Mouse (Mus musculus) gastrocnemius, postnatal 10 days (tissue): ENCODE measurements around the gene Cox4i1. TPM values are rescaled to one million over a fixed set of nuclear protein-coding genes. Genes with fewer than 3 reads are reported as not detected.

Source experiments
- DNase-seq: peaks from one replicate; pipeline ENCODE4 v3.0.0; 2021; ENCODE audit warnings: mixed read lengths
- long read RNA-seq, 2 experiments: library from polyadenylated mRNA; stranded (forward); transcript quantifications; one replicate each; pipeline ENCODE4 v2.0.0; 2021
- total RNA-seq, 2 experiments: library from RNA; stranded (reverse); gene quantifications; 2 replicates each; pipeline ENCODE4 v1.2.3; 2021

Gene Cox4i1
- 1,000 to 10,000 TPM; 1,346 to 1,605 TPM for total RNA-seq
- long read RNA-seq, experiment 1, transcript Cox4i1-203 (2 exons, 438 nt) = minor isoform, 5 of 1,695 reads
- long read RNA-seq, experiment 1, transcript Cox4i1-204 (3 exons, 578 nt) = major isoform, 980 of 1,695 reads
- long read RNA-seq, experiment 1, transcript Cox4i1-201 (5 exons, 745 nt) = minor isoform, 673 of 1,695 reads
- long read RNA-seq, experiment 1, transcript Cox4i1-205 (5 exons, 765 nt) = minor isoform, 8 of 1,695 reads
- long read RNA-seq, experiment 1, partial matches to known transcripts = 9 of 1,695 reads
- long read RNA-seq, experiment 1, other reads (novel, unspliced or antisense) = 19 of 1,695 reads
- long read RNA-seq, experiment 2, transcript Cox4i1-201 (5 exons, 745 nt) = minor isoform, 732 of 1,718 reads
- long read RNA-seq, experiment 2, transcript Cox4i1-205 (5 exons, 765 nt) = minor isoform, 5 of 1,718 reads
- long read RNA-seq, experiment 2, transcript Cox4i1-204 (3 exons, 578 nt) = major isoform, 940 of 1,718 reads
- long read RNA-seq, experiment 2, transcript Cox4i1-203 (2 exons, 438 nt) = minor isoform, 8 of 1,718 reads
- long read RNA-seq, experiment 2, partial matches to known transcripts = 18 of 1,718 reads
- long read RNA-seq, experiment 2, other reads (novel, unspliced or antisense) = 15 of 1,718 reads

DNA sequence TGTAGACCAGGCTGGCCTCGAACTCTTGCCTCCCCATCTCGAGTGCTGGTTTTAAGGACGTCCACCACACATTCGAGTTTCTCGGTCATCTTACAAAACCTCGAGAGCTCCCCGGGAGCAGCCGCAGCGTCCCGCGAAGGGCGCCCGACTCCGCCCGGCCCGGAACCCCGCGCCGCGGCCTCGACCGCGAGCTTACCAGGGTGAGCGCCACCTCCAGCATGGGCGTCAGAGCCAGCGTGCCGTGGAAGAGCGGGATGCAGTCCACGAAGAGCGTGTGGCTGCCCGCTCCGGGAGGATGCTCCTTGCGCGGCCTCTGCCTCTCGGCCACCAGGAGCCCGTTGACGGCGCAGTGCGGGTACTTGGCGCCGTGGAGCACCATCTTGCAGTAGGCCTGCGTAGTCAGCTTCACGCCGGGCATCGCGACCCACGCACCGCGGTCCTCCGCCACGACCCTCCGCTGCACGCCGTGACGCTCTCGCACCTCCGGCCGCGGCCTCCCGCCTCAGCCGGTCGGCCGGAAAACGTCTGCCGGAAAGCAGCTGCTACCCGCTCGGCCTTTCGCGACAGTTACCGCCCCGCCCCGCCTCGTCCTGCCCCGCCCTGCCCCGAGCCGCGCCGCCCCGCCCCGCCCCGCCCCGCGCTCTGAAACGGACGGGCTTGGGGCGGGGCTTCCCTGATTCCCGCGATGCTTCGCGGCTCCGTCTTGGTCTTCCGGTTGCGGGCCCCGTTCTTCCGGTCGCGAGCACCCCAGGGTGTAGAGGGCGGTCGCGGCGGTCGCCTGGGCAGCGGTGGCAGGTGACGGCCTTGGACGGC, at the start of gene Cox4i1, which contains the start of gene Gm27021:
TSS of gene Cox4i1 (plus strand) at position 662 of the 813 bp plus-strand sequence.
TSS of gene Gm27021 (minus strand) at position 519 of the 813 bp plus-strand sequence.
- DNase-seq = peak; percentile 95

DNA sequence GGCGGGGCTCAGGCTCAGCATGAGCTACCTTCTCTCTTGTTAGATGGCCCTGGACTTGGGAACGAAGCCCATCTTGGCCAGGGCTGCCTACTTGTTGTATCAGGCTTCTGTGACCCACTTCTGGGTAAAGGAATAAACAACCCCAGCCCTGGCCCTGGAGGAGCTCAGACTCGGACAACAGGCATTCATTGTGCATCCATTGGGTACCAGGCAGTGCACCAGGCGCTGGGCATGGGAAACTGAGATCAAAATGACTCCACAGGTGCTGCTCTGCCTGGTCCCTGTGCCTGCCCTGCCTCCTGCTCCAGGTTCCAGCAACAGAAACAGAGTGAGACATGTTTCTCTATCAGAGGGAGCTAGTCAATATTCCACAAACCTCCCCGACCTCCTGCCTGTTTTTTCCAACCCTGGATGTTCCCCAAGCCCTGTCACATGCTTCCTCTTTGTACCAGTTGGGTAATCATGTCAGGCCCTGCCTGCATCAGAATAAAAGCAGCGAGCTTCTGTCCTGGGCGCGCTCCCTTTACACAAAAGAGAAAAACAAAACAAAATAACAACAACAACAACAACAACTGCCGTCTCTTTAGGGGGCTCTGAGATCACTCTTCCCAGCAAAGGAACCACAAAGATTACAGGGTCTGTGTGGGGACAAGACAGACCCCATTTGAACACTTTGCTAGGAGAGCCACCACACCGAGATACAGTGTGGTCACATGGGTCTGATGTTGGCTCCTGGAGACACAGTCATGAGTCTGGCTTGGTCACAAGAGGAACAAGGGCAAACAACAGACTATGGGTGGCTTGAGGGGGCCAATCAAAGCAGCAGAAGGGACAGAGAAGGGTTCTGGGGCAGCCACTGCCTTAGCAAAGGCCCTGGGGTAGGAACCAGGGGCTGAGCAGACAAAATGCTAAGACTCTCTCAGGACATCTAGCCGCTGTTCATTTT, 48.5 kb upstream of the Cox4i1 start:
- DNase-seq = no peak

DNA sequence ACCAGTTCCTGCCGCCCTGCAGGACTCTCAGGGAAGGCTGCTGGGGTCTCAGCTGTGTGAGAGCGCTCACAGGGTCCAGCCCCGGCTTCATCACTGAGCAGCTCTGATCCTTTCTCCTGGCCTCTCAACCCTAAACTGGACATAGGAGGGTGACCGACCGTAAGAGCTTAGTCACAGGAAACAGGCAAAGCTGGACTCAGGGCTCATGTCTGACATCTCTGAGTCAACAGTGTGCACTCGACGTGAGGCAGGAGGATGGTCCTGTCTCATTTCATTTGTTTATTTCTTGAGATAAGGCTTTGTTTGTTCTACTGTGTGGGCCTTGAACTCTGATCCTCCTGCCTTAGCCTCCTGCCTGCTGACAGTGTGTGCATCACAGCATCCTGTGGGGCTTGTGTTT, 47.6 kb upstream of the Cox4i1 start:
- DNase-seq = no peak

DNA sequence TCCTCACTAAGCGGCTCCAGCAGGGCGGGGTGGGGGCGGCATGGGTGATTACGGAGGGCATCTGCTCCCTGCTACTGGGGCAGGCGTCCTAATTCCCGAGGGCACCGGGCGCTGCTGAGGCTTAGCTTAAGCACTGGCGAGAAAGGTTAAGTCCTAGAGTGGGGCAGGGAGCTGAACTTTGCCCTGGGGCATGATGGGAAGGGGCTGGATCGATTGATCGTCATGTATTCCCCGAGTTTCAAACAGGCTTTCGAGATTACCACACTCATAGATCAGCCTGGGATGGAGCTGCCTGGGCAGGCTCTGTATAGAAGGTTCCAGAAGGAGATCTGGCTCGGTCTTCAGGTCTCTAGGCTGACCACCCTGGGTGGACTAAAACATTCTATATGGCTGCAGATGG, 45.9 kb upstream of the Cox4i1 start:
- no peak for DNase-seq

DNA sequence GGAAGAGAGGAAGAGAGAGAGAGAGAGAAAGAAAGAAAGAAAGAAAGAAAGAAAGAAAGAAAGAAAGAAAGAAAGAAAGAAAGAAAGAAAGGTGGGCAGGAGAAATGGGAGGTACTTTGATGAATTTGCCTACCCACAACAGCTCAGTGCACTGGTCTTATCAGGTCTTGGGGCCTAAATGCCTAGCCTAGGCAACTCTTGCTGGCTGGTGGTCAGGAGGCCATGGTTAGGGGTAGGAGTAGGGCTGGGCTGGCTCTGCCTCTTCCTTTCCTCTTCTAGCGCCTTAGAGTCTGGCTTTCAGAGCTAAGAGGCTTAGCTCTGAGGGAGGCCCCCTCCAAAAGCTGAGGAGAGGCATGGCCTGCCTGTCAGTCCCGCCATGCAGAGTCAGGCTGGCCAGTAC, 44.4 kb upstream of the Cox4i1 start:
- no peak for DNase-seq

DNA sequence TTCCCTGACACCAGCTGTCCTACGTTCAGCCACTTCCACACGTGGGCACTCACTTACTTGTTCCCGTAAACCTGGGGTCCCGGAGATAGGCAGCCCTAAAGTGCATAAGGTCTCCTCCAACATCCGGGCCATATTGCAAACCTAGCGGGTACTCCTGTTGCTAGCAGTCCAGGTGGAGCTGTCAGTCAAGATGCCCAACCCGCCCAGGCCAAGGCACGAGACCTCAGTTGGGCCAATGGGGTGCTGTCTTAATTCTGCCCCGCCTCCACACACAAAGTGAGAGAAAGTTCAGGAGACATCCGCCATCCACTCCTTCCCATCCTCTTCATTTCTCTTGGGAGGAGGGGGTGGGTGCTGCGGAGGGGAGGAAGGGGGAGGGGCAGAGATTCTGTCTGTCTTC, 41.6 kb upstream of the Cox4i1 start:
- no peak for DNase-seq

DNA sequence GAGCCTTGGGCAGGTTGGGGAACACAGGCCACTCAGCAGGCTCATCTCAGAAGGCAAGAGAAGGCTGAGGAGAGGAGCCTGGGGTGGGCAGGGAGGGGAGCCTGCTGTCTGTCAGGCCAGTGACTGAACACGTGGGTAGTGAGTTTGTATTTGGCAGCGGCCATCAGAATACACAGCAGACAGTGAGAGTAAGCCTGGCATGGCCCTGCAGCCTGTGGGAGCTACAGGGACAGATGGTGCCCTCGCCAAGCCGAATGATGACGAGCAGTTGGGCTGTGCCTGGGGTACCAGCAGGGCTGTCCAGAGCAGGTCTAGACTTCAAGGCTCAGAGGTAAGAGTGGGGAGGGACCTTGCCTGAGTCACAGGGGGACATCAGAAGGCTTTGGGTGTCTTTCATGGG, 40.7 kb upstream of the Cox4i1 start:
- no peak for DNase-seq

DNA sequence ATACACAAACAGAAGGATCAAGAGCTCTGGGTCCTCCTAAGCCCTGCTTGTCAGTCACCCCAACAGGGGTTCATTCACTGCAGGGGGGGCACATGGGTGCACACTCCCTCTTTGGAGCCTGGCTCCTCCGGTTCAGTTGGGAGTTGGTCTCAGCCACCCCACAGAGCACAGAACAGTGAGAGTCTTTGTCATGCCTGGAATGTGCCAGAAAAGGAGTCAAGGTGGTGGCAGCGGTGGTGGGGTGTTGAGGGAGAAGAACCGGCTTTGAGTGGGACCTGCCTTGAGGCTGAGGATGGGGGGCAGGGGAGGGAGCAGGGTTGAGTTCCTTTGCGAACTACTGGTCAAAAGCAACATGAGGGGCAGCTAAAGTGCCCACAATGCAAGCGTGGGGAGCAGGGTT, 38.0 kb upstream of the Cox4i1 start:
- DNase-seq = no peak

DNA sequence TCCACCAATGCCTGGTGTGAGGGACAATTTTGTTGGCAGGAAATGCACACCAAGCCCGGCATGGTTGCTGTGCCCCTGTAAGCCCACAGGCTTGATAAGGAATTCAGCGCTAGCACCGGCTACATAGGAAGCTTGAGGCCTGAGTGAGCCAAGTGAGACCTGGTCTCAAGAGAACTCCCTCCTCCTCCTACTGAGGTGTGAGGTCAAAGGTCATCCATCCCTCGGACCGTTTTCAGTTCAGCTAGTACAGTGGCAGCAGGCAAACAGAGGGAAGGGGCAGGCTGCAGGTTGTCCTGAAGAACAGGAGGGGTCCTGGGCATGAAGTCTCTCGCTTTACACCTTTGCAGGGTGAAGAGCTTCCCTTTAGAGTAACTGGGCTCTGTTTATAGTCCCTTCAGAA, 37.2 kb upstream of the Cox4i1 start:
- DNase-seq = no peak

GRCm38 (mm10) chr8:120631441-120632375, 36.3 kb upstream of the Cox4i1 start:
- DNase-seq = no peak

GRCm38 (mm10) chr8:120632969-120633664, 34.9 kb upstream of the Cox4i1 start:
- DNase-seq = no peak

GRCm38 (mm10) chr8:120633665-120634271, 34.3 kb upstream of the Cox4i1 start:
- no peak for DNase-seq

GRCm38 (mm10) chr8:120634329-120634839, 33.6 kb upstream of the Cox4i1 start:
- peak; percentile 53 for DNase-seq

DNA sequence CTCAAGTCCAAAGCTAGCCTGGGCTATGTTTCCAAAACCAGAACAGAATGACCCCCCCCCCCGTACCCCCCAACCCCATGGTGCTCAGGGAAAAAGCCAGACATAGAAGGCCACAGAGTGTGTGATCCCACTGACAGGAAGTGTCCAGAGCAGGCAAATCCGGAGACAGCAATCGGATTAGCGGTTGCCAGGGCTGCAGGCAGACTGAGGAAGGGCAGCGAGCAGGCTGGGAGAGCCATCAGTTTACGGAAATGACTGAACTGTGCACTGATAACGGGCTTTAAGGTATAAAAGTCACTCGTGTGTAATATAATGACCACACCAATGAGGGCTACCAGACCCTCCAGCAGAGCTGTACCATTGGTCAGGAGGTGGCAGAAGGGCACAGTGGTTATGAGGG, 26.8 kb upstream of the Cox4i1 start:
- DNase-seq = no peak

DNA sequence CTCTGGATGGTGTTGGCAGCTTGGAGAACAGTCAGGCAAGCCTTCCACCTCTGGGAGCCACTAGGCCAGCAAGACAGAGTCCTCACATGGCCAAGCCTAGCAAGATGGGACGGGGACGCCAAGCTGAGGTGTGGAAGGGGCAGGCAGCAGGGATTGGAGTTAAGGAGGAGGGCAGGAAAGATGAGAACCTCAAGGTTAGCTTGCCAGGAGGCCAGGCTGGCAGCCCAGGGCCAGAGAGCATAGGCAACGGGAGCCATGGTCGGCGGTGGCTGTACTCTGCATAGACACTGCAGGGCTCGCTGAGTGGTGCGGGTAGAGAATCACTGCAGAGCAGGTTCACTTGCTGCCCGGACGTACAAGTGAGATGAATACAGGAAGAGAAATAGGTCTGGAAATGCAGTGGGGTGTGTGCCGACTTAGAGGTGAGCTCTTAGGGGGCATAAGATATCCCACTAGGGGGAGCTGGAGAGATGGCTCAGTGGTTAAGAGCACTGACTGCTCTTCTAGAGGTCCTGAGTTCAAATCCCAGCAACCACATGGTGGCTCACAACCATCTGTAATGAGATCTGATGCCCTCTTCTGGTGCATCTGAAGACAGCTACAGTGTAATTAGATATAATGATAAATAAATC, 25.9 kb upstream of the Cox4i1 start:
- no peak for DNase-seq

GRCm38 (mm10) chr8:120644663-120645062, 23.4 kb upstream of the Cox4i1 start:
- DNase-seq = peak; percentile 65

GRCm38 (mm10) chr8:120647532-120647931, 20.5 kb upstream of the Cox4i1 start, which contains the start of gene 1190005I06Rik:
TSS of gene 1190005I06Rik (minus strand) at chr8:120647632.
- no peak for DNase-seq

DNA sequence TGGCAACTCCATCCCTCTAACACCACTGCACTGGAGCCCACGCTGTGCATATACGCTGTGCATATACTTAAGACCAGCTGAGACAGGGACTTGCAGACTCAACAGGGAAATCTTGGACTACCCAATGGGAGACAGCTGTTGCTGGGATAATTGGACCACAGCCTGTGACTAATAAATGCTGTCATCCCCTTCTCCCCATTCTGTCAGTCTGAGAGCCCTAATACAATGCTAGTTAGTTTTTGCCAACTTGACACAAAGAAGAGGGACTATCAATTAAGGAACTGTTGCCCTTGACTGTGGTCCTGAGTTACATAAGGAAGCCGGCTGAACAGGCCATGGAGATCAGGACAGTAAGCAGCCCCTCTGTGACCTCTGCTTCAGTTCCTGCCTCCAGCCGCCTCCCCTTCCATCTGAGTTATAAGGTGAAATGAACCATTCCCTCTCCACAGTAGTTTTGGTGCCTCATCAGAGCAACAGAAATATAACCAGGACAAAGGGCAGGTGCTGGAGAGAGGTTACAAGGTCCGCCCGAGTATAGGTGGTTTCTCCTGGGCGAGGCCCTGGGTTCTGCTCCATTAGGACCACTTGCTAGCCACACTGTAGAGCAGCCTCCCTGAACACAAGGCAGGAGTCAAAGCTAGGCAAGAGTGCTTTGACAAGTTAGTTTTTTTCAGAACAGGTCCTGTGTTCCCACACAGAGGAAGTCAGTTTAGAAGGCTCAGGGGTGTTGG, 11.5 kb upstream of the Cox4i1 start:
- DNase-seq = no peak
